Mouse (Mus musculus): ENCODE measurements around the gene Fkbp2.

The Fkbp2 gene

DNA sequence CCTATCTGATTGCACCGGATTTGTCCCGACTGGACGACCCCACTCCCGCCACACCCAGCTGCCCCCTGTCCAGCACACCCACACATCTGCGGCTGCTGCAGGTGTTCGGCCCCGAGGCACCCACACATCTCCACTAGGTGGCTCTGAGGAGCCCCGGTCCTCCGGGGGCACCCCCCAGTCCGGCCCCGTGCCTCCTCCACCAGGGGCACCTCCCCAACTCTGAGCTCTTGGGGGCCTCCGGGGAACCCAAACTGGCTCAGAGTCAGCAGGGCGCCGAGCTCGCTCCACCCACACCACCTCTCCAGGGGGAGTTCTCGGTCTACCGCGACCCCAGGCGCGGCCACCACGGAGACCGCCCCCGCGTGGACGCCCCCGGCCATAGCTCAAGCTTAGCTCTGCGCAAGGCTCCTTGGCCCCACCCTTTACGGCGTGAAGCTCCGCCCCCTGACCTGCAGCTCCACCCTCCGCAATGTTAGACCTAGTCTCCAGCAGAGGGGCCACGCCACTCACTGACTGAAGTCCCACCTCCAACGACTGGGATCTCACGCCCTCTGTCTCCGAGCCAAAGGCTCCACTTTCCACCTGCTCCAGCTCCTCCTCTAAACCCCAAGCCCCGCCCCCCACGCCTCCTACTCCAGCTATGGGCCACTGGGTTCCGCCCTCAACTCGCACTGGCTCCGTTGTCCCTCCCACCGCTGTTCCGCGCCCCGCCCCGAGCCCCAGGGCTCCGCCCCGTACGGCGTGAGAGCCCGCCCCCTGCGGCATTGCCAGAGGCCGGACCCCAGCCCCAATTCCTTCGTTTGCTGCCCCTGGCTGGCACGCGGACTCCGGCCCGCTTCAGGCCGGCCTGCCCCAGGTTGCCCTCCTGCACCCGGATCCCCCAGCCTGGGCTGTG lies 568 bp downstream of the Fkbp2 start:
- 0 out of 2 replicates have a peak, but pooled peaks have one; percentile 4 for TF ChIP-seq GATA4 (IDR thresholded peaks at IDR 0.05; ENCODE audit: insufficient replicate concordance, low read length)

DNA sequence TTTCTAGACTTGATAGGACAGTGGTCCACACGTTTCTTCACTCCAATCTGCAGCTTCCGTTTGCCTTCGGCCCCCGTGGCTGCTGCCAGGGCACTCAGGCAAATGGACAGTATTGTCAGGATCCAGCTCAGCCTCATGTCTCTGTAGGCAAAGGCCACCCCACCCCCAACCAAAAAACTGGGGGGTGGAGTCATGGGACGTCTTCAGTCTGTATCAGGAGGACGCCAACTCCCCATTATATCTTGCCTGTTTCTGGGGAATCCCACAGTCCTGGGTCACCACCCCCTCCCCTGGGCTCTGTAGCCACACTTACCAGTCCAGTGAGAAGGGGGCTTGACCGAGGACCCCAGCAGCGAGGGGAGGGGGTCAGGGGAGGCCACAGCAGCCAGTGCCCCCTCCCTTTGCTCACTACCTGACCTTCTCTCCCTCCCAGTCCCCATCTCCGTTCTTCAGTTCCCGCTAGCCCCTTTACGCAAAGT lies 1.3 kb downstream of the Fkbp2 start:
- no peak for TF ChIP-seq GATA4 (IDR thresholded peaks at IDR 0.05; ENCODE audit: insufficient replicate concordance, low read length)

DNA sequence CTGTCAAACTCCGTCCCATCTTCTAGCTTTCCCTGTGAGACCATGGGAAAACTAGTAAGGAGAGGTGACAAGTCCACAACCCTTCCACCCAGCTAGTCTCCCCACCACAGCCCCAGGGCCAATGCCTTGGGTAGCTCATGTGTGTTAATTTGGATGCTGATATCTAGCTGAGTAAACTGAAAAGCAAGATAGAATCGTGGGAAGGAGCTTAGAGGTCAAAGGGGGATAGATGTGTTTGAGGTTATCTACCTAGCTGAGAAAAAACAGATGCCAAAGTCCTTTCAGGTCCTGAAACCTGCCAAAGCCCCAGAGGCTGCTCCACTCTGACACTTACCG lies 1.7 kb downstream of the Fkbp2 start:
- TF ChIP-seq GATA4 (IDR thresholded peaks at IDR 0.05; ENCODE audit: insufficient replicate concordance, low read length): no peak

- TF ChIP-seq GATA4 (IDR thresholded peaks at IDR 0.05; ENCODE audit: insufficient replicate concordance, low read length): no peak
Observed at GRCm38 (mm10) chr19:6977759-6978638, 2.3 kb downstream of the Fkbp2 start.

DNA sequence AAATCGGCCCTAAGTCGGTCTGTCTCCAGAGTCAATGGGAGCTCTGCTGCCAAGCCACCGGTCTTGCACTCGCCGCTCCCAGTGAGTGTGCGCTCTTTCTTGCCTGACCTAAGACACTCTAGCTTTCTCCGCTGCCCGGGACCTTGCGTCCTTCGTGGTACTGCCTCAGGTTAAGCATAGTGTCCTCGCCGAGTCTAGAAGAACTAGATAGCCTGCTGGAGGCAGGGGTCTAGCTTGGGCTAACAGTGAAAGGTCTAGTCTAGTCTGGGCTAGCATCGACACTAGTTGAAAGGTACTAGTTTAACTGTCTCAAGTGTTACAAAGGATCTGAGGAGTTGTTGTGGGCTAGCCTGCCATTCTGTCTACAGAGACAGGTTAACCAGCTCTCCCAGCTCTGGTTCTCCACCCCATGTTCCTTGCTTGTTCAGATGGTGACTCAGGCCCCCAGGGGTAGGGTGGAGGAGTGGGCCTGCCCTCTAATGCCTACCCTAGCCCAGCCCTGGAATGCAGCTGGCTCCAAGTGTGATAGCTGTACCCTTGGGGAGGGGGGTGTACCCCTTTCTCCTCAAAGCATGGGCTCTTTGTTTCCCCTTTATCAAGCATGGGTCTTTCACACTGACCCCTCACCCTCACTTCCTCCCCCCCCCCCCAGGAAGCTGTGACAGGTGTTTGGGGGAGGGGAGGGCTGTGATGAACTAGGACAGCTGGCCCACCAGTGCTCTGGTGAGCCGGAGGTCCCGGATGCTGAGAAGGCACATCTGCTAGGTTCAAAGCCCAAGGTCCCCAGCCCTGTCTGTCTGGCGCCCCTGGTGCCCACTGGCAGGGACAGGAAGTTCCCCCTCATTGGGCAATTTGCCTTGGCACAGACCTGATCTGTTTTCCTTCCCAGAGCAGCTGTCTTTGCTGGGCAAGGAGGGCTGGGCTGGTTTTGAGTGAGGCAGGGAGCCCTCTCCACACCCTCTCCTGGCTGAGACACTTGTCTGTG lies 4.5 kb downstream of the Fkbp2 start, which contains the start of gene Plcb3:
Plcb3 (minus strand) TSS at position 934 of the 985 bp plus-strand sequence.
- no peak for TF ChIP-seq GATA4 (IDR thresholded peaks at IDR 0.05; ENCODE audit: insufficient replicate concordance, low read length)

- TF ChIP-seq GATA4 (IDR thresholded peaks at IDR 0.05; ENCODE audit: insufficient replicate concordance, low read length): no peak
Observed at GRCm38 (mm10) chr19:6974211-6975205, 5.8 kb downstream of the Fkbp2 start, which contains the start of gene Ppp1r14b. Ppp1r14b (plus strand) TSS chr19:6974968.

DNA sequence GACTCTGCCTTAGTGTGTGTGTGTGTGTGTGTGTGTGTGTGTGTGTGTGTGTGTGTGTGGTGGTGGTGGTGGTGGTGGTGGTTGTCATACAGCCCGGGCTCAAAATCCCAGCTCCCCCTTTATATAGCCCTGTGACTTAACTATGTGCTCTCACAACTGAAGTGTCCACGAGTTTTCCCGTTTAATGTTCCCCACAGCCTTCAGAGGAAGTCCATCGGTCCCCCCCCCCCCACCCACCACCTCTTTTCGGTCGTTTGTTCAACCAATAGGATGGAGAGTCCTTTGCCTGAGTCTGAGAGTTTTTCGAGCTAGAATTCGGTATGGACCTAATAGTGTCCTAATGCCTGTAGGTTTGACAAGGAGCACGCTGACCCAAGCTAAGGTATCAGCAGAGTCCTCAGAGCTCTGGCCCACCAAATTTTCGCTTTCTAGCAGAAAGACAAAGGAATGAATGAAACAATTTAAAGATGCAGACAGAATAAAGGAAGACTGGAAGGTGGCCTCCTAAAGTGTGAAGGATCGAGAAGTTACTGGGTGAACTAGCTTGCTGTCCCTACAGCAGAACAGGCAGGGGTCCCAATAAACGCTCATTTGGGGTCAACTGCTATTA lies 6.6 kb downstream of the Fkbp2 start:
- no peak for TF ChIP-seq GATA4 (IDR thresholded peaks at IDR 0.05; ENCODE audit: insufficient replicate concordance, low read length)

DNA sequence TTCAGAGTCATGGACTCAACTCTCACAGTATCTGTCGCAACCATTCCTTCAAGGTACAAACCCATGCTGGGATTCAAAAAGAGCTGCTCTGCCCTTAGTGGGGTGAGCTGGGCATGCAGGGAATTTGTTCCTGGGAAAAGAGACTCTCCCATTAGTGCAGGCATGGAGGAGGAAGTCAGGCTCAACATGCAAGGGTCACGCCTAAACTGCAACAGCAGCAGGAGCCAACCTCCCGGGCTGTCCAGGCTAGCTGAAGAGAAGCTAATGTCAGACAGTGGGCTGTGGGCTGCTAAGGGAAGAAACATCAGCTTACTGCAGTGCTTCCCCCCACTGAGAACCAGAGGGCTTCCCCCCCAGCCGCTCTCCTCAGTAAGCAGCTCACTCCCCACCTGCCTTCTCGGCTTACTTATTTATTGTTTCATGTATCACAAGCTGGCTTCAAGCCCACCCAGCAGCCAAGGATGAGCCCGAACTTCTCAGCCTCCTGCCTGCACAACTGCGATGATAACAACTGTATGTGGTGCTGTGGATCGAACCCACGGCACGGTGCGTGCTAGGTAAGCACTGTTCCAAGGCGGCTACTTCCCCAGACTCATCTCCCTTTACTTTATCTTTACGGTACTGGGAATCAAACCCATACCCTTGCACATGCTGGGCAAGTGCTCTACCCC lies 7.9 kb downstream of the Fkbp2 start:
- TF ChIP-seq GATA4 (IDR thresholded peaks at IDR 0.05; ENCODE audit: insufficient replicate concordance, low read length): no peak

DNA sequence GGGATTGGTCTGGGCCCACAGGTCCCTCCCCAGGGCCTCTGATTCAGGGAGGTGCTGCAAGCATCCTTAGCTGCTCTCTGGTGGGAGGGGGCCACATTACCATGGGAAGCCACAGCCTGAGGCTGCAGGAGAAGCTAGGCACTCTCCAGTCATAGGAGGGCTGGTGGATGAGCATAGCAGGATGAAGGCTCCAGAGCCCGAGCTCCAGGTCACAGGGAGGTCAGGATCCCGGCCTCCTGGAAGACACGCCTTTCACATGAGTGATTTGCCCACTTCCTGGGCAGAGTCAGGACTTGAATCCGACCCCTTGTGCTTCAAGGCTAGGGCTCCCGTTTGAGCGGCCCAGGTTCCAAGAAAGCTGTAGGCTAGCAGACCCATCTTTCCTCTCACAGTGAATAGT lies 8.7 kb downstream of the Fkbp2 start:
- TF ChIP-seq GATA4 (IDR thresholded peaks at IDR 0.05; ENCODE audit: insufficient replicate concordance, low read length): no peak

DNA sequence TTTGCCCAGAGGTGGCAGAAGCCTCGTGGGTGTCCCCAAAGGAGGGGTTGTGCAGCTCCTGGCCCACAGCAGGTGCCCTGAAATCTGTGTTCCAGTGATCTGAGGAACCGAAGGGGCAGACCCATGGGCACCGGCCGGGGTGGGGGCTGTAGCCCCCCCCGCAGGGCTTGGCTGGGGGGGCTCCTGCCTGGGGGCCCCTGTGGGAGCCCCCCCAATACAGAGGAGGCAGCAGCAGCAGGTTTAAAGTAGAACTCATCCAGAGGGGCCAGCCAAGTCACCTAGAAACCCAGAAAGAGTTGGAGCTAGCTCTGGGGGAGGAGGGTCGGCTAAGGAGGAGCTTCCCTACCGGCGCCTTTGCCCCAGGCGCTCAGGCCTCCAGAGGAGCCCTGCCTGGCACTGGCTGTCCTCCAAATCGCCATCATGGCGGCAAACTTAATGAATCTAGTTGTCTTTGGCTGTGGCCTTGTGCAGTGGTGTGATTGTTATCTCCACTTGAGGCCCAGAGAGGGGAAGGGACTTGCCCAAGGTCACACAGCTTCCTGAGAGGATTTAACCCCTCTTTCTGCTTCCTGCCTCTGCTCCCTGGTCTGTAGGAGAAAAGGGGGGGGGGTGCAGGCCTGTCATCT lies 9.7 kb downstream of the Fkbp2 start:
- TF ChIP-seq GATA4 (IDR thresholded peaks at IDR 0.05; ENCODE audit: insufficient replicate concordance, low read length): no peak

DNA sequence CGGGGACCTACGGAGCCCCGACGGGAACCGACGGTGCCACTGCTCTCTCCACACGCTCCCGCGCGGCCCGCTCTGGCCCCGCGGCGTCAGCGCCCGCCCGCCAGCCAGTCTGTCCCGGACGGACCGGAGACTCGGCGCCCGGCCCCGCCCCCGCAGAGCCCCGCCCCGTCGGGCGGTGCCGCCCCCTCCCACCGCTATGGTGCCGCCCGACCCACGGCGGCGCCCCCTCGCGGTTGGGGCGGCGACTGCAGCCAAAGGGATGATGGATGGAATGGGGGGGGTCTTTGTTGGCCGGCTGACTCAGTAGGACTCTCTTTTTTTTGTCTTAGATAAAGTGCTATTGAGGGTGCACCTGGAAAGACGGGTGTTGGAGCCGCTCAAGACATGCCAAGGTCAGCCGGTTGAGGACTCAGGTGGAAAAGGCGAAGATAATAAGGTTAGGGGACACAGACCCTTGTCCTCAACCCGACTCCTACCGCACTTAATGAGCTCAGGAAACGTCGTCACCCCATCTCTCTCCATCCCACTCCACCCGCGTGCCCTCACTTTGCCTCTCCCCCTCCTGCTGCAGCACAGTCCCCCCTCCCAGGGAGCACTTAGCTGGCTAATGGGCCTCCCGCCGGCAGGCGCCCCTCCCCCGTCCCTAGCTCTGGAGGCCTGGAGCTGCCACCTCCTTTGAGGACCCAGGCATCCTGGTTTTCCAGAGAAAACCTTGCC lies 10.5 kb downstream of the Fkbp2 start:
- no peak for TF ChIP-seq GATA4 (IDR thresholded peaks at IDR 0.05; ENCODE audit: insufficient replicate concordance, low read length)
